Mouse (Mus musculus): Measurements from ENCODE around the gene Plk5. TPM values are rescaled to one million over a fixed set of nuclear protein-coding genes. Genes with fewer than 3 reads are reported as not detected.

Gene Plk5
- polyA plus RNA-seq, 1 experiment: 5.9 TPM

DNA sequence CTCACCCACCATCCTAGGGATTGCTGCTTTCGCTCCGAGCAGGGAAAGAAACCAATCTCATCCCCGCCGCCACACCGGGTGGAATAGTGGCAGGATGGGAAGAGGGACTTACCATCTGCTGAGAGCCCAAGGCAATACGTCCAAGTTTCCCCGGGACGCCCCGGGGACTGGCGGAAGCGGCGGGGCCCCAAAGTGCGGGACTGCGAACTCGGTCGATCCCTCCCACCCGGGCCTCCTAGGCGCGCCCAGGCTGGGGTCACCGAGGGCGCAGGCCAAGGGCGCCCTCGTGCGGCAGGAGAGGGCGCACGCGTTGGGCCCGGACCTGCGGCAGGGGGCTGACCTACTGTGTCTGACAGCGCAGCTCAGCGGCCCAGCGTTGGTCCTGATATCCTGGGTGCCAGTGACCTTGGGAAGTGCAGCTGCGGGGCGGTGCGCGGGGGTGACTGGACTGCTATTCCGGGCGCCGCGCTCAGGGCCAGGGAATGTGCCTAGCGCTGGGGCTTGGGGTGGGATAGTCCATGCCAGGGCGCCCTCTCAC lies 7.9 kb upstream of the Plk5 start, which contains the start of gene Adamtsl5:
Gene Adamtsl5, minus strand, starts transcription at position 169 of the 538 bp plus-strand sequence.
- WGBS: 3% methylated on average over 42 of the region's 42 CpGs
- peaks cover 41% of the 10 kb centered on the region for H3K4me1 ChIP-seq (ENCODE audit: control insufficient read depth, insufficient read depth, insufficient read length, low read length)
- peak within 1 kb of the TSS; percentile 61 for H3K4me3 ChIP-seq (ENCODE audit: low read depth, low read length)
- no peaks in the 10 kb centered on the region for H3K27me3 ChIP-seq (ENCODE audit: control insufficient read depth, insufficient read depth, low read length)
- H3K36me3 ChIP-seq (ENCODE audit: control insufficient read depth, insufficient read depth, low read length): no peaks in the 10 kb centered on the region
- TF ChIP-seq CTCF (IDR thresholded peaks at IDR 0.05; ENCODE audit: extremely low read depth, insufficient read length, insufficient replicate concordance, low read depth, low read length) (peak; percentile 76), POLR2A (IDR thresholded peaks at IDR 0.05; ENCODE audit: low read depth, low read length) (peak; percentile 51; the same call in 1 of the 2 replicates)
- H3K27ac ChIP-seq (ENCODE audit: insufficient read depth, low read depth, low read length): peak within 1 kb of the TSS; percentile 39

GRCm38 (mm10) chr10:80348981-80349380 lies 7.3 kb upstream of the Plk5 start:
- H3K27me3 ChIP-seq (ENCODE audit: control insufficient read depth, insufficient read depth, low read length): no peaks in the 10 kb centered on the region
- H3K27ac ChIP-seq (ENCODE audit: insufficient read depth, low read depth, low read length): no peak overlapping the region
- H3K4me1 ChIP-seq (ENCODE audit: control insufficient read depth, insufficient read depth, insufficient read length, low read length): peaks cover 35% of the 10 kb centered on the region
- TF ChIP-seq CTCF (IDR thresholded peaks at IDR 0.05; ENCODE audit: extremely low read depth, insufficient read length, insufficient replicate concordance, low read depth, low read length): no peak
- TF ChIP-seq POLR2A (IDR thresholded peaks at IDR 0.05; ENCODE audit: low read depth, low read length): no peak
- H3K4me3 ChIP-seq (ENCODE audit: low read depth, low read length): no peak overlapping the region
- H3K36me3 ChIP-seq (ENCODE audit: control insufficient read depth, insufficient read depth, low read length): no peaks in the 10 kb centered on the region
- 34% methylated on average over 26 of the region's 26 CpGs for WGBS

DNA sequence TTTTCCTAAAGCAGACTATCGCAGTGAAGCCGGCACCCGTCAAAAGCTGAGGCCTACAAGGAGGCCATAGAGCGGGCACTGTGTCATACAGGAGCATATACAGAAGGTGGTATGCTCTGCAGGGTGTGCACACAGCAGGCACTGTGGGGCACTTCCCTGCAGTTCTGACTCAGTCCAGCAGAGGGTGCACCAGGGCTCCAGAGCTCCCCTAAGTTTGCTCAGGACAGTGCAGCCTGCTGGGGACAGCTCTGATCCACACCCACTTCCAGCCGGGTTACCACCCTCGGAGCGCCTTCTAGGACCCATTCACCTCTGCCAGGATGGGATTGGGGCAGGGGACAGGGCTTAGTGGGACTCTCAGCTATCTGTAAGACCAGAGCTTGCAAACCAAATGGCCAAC lies 6.0 kb upstream of the Plk5 start:
- peaks cover 2% of the 10 kb centered on the region; the same call in 1 of the 2 replicates for H3K27me3 ChIP-seq (ENCODE audit: control insufficient read depth, insufficient read depth, low read length)
- TF ChIP-seq CTCF (IDR thresholded peaks at IDR 0.05; ENCODE audit: extremely low read depth, insufficient read length, insufficient replicate concordance, low read depth, low read length) (peak; percentile 93), POLR2A (IDR thresholded peaks at IDR 0.05; ENCODE audit: low read depth, low read length) (no peak)
- H3K4me1 ChIP-seq (ENCODE audit: control insufficient read depth, insufficient read depth, insufficient read length, low read length): peaks cover 27% of the 10 kb centered on the region
- H3K4me3 ChIP-seq (ENCODE audit: low read depth, low read length): no peak overlapping the region
- 1% methylated on average over 7 of the region's 7 CpGs for WGBS
- H3K36me3 ChIP-seq (ENCODE audit: control insufficient read depth, insufficient read depth, low read length): no peaks in the 10 kb centered on the region
- no peak overlapping the region for H3K27ac ChIP-seq (ENCODE audit: insufficient read depth, low read depth, low read length)

DNA sequence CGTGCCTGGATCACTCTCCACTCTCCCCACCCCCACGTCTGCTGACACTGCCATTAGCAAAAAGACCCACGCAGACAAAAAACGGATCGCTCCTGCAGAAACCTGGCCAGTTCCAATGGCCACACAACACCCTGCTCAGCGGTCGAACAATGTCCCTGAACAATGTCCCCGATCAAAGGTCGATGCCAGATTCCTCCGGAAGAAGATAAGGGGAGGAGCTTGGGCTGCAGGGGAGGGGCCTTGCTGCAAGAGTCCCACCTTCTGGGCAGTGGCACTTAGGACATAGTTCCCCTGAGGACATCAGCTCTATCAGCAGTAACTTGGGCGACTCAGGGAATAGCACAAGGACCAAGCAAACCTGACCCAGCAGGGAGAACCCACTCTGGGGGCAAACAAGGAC lies 4.4 kb upstream of the Plk5 start:
- H3K27ac ChIP-seq (ENCODE audit: insufficient read depth, low read depth, low read length): peak overlapping the region; percentile 56; the same call in 1 of the 2 replicates
- H3K4me3 ChIP-seq (ENCODE audit: low read depth, low read length): no peak overlapping the region
- H3K27me3 ChIP-seq (ENCODE audit: control insufficient read depth, insufficient read depth, low read length): peaks cover 18% of the 10 kb centered on the region
- TF ChIP-seq POLR2A (IDR thresholded peaks at IDR 0.05; ENCODE audit: low read depth, low read length): no peak
- no peak for TF ChIP-seq CTCF (IDR thresholded peaks at IDR 0.05; ENCODE audit: extremely low read depth, insufficient read length, insufficient replicate concordance, low read depth, low read length)
- 15% methylated on average over 11 of the region's 11 CpGs for WGBS
- H3K4me1 ChIP-seq (ENCODE audit: control insufficient read depth, insufficient read depth, insufficient read length, low read length): peaks cover 27% of the 10 kb centered on the region
- H3K36me3 ChIP-seq (ENCODE audit: control insufficient read depth, insufficient read depth, low read length): no peaks in the 10 kb centered on the region

DNA sequence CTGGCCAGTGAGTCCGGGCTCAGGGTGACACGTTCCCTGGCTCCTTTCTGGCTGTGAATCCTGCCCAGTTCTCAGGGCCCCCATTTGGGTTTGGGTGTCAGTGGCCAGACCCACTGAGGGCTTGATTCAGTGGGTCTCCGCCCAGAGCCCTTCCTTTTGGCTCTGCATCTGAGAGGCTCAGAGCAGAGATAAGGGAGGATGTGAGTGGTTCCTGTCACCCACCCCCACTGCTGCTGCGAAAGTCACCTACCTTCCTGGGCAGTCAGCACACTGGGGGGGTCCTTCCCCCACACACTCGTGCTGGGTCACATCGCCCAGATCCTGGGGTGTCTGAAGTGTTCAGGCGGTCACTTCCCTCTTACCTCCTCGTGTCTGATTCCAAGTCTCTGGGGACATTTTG lies 3.5 kb upstream of the Plk5 start:
- TF ChIP-seq CTCF (IDR thresholded peaks at IDR 0.05; ENCODE audit: extremely low read depth, insufficient read length, insufficient replicate concordance, low read depth, low read length) (no peak), POLR2A (IDR thresholded peaks at IDR 0.05; ENCODE audit: low read depth, low read length) (no peak)
- Histone ChIP-seq H3K4me3 (ENCODE audit: low read depth, low read length) (no peak overlapping the region), H3K27me3 (ENCODE audit: control insufficient read depth, insufficient read depth, low read length) (peaks cover 19% of the 10 kb centered on the region)

GRCm38 (mm10) chr10:80355431-80355830 lies 828 bp upstream of the Plk5 start:
- WGBS: 25% methylated on average over 9 of the region's 9 CpGs
- TF ChIP-seq POLR2A (IDR thresholded peaks at IDR 0.05; ENCODE audit: low read depth, low read length): no peak
- no peak for TF ChIP-seq CTCF (IDR thresholded peaks at IDR 0.05; ENCODE audit: extremely low read depth, insufficient read length, insufficient replicate concordance, low read depth, low read length)

More for the DNA sequence above, 3.5 kb upstream of the Plk5 start:
- Histone ChIP-seq H3K27ac (ENCODE audit: insufficient read depth, low read depth, low read length) (no peak overlapping the region), H3K36me3 (ENCODE audit: control insufficient read depth, insufficient read depth, low read length) (no peaks in the 10 kb centered on the region), H3K4me1 (ENCODE audit: control insufficient read depth, insufficient read depth, insufficient read length, low read length) (peaks cover 26% of the 10 kb centered on the region)
- 71% methylated on average over 8 of the region's 8 CpGs for WGBS

DNA sequence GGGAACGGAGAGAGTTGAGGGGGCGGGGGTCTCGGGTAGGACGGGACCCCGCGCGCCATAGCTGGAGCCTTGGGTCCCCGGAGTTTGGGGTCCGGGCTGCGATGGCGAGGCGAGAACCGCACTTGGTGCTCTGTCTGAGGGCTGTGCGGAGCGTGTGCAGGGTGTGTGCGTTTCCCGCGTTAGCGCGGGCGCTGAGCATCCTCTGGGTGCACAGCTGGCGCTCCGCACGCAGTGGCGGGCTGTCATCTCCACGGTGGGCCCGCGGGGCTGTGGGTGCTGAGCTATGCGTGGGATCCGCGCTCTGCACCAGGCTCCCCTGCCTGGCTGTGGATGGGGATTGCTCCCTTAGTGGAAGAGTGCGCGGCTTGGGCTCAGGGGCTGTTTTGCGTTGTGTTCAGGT lies 478 bp downstream of the Plk5 start:
- peak overlapping the region; percentile 12; the same call in 1 of the 2 replicates for H3K4me3 ChIP-seq (ENCODE audit: low read depth, low read length)
- TF ChIP-seq CTCF (IDR thresholded peaks at IDR 0.05; ENCODE audit: extremely low read depth, insufficient read length, insufficient replicate concordance, low read depth, low read length): no peak
- no peak for TF ChIP-seq POLR2A (IDR thresholded peaks at IDR 0.05; ENCODE audit: low read depth, low read length)
- no peak overlapping the region for H3K27ac ChIP-seq (ENCODE audit: insufficient read depth, low read depth, low read length)
- peaks cover 17% of the 10 kb centered on the region for H3K4me1 ChIP-seq (ENCODE audit: control insufficient read depth, insufficient read depth, insufficient read length, low read length)
- H3K36me3 ChIP-seq (ENCODE audit: control insufficient read depth, insufficient read depth, low read length): no peaks in the 10 kb centered on the region
- 2% methylated on average over 34 of the region's 34 CpGs for WGBS
- H3K27me3 ChIP-seq (ENCODE audit: control insufficient read depth, insufficient read depth, low read length): peaks cover 19% of the 10 kb centered on the region

More at GRCm38 (mm10) chr10:80355431-80355830, 828 bp upstream of the Plk5 start:
- no peak overlapping the region for H3K4me3 ChIP-seq (ENCODE audit: low read depth, low read length)
- peaks cover 19% of the 10 kb centered on the region for H3K27me3 ChIP-seq (ENCODE audit: control insufficient read depth, insufficient read depth, low read length)
- no peaks in the 10 kb centered on the region for H3K36me3 ChIP-seq (ENCODE audit: control insufficient read depth, insufficient read depth, low read length)
- no peak overlapping the region for H3K27ac ChIP-seq (ENCODE audit: insufficient read depth, low read depth, low read length)
- peaks cover 27% of the 10 kb centered on the region for H3K4me1 ChIP-seq (ENCODE audit: control insufficient read depth, insufficient read depth, insufficient read length, low read length)
